Mouse (Mus musculus) lung, embryonic 15.5 days (tissue): Measurements from ENCODE around the gene H2-Ob. TPM values are rescaled to one million over a fixed set of nuclear protein-coding genes. Genes with fewer than 3 reads are reported as not detected.

Experiments used
- ATAC-seq: fragments of 200-750 bp; cut with Nextera tagmentation; 2 replicates; pipeline ENCODE4 v1.8.0; 2017; ENCODE audit warnings: moderate number of reproducible peaks, borderline replicate concordance; ENCODE audit not compliant: low FRiP score, low TSS enrichment; ENCODE audit errors: extremely low read depth
- H3K27ac ChIP-seq: fragments of 300-500 bp; sonication (generic); 2 replicates; pipeline ENCODE4 v1.5.1; 2015; ENCODE audit warnings: moderate library complexity, mild to moderate bottlenecking, inconsistent platforms
- H3K27me3 ChIP-seq: fragments of 300-500 bp; sonication (generic); 2 replicates; pipeline ENCODE4 v1.6.1; 2015; ENCODE audit warnings: inconsistent platforms
- H3K36me3 ChIP-seq: fragments of 300-500 bp; sonication (generic); 2 replicates; pipeline ENCODE4 v1.6.1; 2015; ENCODE audit warnings: inconsistent platforms
- H3K4me1 ChIP-seq: fragments of 300-500 bp; sonication (generic); 2 replicates; pipeline ENCODE4 v1.6.1; 2015; ENCODE audit warnings: inconsistent platforms
- H3K4me2 ChIP-seq: fragments of 300-500 bp; sonication (generic); 2 replicates; pipeline ENCODE4 v1.6.1; 2015; ENCODE audit warnings: inconsistent platforms, mild to moderate bottlenecking, moderate library complexity
- H3K4me3 ChIP-seq: fragments of 300-500 bp; sonication (generic); 2 replicates; pipeline ENCODE4 v1.5.1; 2015; ENCODE audit warnings: mild to moderate bottlenecking, inconsistent platforms
- H3K9ac ChIP-seq: fragments of 300-500 bp; sonication (generic); 2 replicates; pipeline ENCODE4 v1.6.1; 2015; ENCODE audit warnings: inconsistent platforms
- H3K9me3 ChIP-seq: fragments of 300-500 bp; sonication (generic); 2 replicates; pipeline ENCODE4 v1.6.1; 2016; ENCODE audit warnings: inconsistent platforms
- WGBS: fragments of 180-500 bp; shearing (Covaris S2); methylation state at CpG from one replicate; pipeline ENCODE4 v1.1.7; 2015; 5-methylcytosine and 5-hydroxymethylcytosine counted together
- polyA plus RNA-seq: library from polyadenylated mRNA; unstranded; fragments of >200 nt; fragmentation: Nextera tagmentation; extraction: Ambion mirVana; gene quantifications from 2 replicates; pipeline ENCODE4 v1.2.1, GENCODE M21; 2015

H2-Ob gene
- polyA plus RNA-seq, 1 experiment from 2014 or later = 0.09 TPM

DNA sequence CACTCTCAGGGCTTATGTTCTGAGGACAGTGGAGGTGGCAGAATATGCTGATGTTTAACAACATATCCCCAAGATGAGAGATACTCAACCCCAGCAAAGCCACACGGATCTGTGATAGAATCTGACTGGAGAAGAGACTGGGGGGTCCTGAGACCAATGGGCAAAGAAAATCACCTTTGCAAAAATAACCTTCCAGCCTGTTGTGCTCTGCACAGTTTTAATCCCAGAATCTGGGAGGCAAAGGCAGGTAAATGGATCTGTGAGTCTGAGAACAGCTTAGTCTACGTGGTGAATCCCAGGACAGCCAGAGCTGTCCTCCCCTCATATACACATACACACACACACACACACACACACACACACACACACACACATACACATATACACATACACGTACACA, 10.7 kb downstream of the H2-Ob start:
- H3K4me1 ChIP-seq = no peaks in the 10 kb centered on the region
- no peaks in the 10 kb centered on the region for H3K9me3 ChIP-seq
- H3K9ac ChIP-seq = no peak overlapping the region
- H3K4me2 ChIP-seq = no peak overlapping the region
- H3K4me3 ChIP-seq = no peak overlapping the region
- H3K27ac ChIP-seq = no peak overlapping the region
- H3K36me3 ChIP-seq = no peaks in the 10 kb centered on the region
- WGBS = 43% methylated on average over 3 of the region's 3 CpGs
- no peaks in the 10 kb centered on the region; the same call in 1 of the 2 replicates for H3K27me3 ChIP-seq
- ATAC-seq = no peak

- no peak overlapping the region for H3K27ac ChIP-seq
- H3K9ac ChIP-seq = no peak overlapping the region
- no peaks in the 10 kb centered on the region; the same call in 1 of the 2 replicates for H3K27me3 ChIP-seq
- ATAC-seq = no peak
- H3K36me3 ChIP-seq = no peaks in the 10 kb centered on the region
- WGBS = 15% methylated on average over 4 of the region's 4 CpGs
- no peak overlapping the region for H3K4me3 ChIP-seq
- no peaks in the 10 kb centered on the region for H3K4me1 ChIP-seq
- no peaks in the 10 kb centered on the region for H3K9me3 ChIP-seq
- no peak overlapping the region for H3K4me2 ChIP-seq
These were observed 11.2 kb downstream of the H2-Ob start for GRCm38 (mm10) chr17:34249878-34250277.

DNA sequence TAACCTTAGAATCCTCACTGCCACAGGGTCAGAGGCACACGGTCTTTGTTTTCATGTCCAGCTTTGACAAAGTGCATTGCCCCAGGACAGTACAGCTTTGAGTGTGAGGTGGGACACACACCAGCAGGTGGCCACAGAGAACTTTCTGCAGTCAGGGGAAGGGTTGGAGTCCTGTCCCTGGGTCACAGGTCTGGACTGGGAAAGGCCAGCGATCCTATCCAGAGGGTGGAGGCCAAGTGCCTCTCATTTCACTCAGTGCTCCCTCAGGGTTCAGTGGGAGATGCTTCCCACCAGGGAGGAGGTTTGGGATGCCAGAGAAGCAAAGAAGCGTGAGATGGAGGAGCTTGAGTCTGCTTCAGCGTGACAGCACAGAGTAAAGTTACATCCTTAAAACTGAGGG, 13.0 kb downstream of the H2-Ob start:
- Histone ChIP-seq H3K9ac (no peak overlapping the region), H3K27ac (no peak overlapping the region), H3K4me1 (no peaks in the 10 kb centered on the region), H3K4me2 (no peak overlapping the region), H3K9me3 (no peaks in the 10 kb centered on the region), H3K27me3 (no peaks in the 10 kb centered on the region; the same call in 1 of the 2 replicates), H3K4me3 (no peak overlapping the region), H3K36me3 (no peaks in the 10 kb centered on the region)
- no peak for ATAC-seq
- 35% methylated on average over 4 of the region's 4 CpGs for WGBS

GRCm38 (mm10) chr17:34256501-34256900, 17.8 kb downstream of the H2-Ob start:
- H3K9ac ChIP-seq = no peak overlapping the region
- H3K4me2 ChIP-seq = no peak overlapping the region
- H3K9me3 ChIP-seq = no peaks in the 10 kb centered on the region
- no peaks in the 10 kb centered on the region for H3K4me1 ChIP-seq
- no peak for ATAC-seq
- H3K4me3 ChIP-seq = no peak overlapping the region
- H3K27me3 ChIP-seq = peaks cover 15% of the 10 kb centered on the region
- H3K36me3 ChIP-seq = no peaks in the 10 kb centered on the region
- WGBS = 71% methylated on average over 5 of the region's 5 CpGs
- H3K27ac ChIP-seq = no peak overlapping the region

DNA sequence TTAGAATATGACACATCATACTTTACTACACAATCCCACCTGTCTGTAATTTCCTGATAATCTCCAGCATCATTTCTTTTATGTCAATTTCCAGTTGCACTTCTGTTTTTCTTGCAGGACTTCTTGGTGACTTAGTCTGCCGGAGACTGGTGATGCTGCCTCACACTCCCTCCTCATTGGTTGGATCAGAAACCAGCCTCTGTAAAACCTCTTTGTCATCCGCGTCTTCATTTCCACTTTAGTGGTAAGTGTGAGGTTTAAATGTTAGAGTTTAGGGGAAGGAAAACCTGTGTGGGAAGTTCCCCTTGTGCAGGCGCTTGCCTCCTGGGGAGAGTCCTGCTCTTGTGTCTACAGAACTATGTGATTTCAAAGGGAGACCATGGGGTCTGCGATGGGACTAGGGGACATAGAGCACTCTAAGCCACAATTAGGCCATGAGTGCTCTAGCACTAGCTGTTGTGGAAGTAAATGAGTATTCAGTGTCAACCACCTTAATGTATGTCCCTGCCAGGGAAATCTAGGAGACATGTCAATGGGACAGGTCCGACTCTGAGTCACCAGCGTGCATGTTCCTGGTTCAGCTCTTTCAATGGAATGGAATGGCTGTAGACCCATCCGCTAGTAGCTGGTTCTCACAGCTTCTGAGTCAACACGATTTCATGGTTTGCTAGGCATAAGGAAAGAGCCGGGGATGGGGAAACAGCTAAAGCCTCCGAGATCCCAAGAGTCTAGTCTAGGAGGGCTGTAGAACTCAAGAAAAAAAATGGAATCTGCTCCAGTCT, 19.1 kb downstream of the H2-Ob start, which contains the start of gene H2-Ab1:
H2-Ab1 (plus strand) TSS at position 96 of the 782 bp plus-strand sequence.
- WGBS = 66% methylated on average over 11 of the region's 11 CpGs
- no peak within 1 kb of the TSS for H3K4me2 ChIP-seq
- no peak within 1 kb of the TSS for H3K27ac ChIP-seq
- H3K4me1 ChIP-seq = no peaks in the 10 kb centered on the region
- peaks cover 27% of the 10 kb centered on the region for H3K27me3 ChIP-seq
- no peak within 1 kb of the TSS for H3K9ac ChIP-seq
- no peak for ATAC-seq
- no peaks in the 10 kb centered on the region for H3K36me3 ChIP-seq
- H3K9me3 ChIP-seq = no peaks in the 10 kb centered on the region
- H3K4me3 ChIP-seq = no peak within 1 kb of the TSS

- H3K9ac ChIP-seq = no peak overlapping the region
- no peaks in the 10 kb centered on the region for H3K36me3 ChIP-seq
- no peaks in the 10 kb centered on the region for H3K9me3 ChIP-seq
- no peak for ATAC-seq
- 38% methylated on average over 5 of the region's 5 CpGs for WGBS
- peaks cover 54% of the 10 kb centered on the region for H3K27me3 ChIP-seq
- no peak overlapping the region for H3K27ac ChIP-seq
- H3K4me1 ChIP-seq = peaks cover 21% of the 10 kb centered on the region
- H3K4me3 ChIP-seq = no peak overlapping the region
- no peak overlapping the region for H3K4me2 ChIP-seq
These were observed 21.8 kb downstream of the H2-Ob start for GRCm38 (mm10) chr17:34260551-34260950.

GRCm38 (mm10) chr17:34261502-34261901, 22.8 kb downstream of the H2-Ob start:
- 23% methylated on average over 4 of the region's 4 CpGs for WGBS
- no peak overlapping the region for H3K9ac ChIP-seq
- H3K27me3 ChIP-seq = peaks cover 55% of the 10 kb centered on the region
- peak; percentile 53; the same call in 1 of the 2 replicates for ATAC-seq
- H3K9me3 ChIP-seq = no peaks in the 10 kb centered on the region
- H3K4me2 ChIP-seq = no peak overlapping the region
- H3K27ac ChIP-seq = no peak overlapping the region
- H3K4me1 ChIP-seq = peaks cover 21% of the 10 kb centered on the region
- H3K4me3 ChIP-seq = no peak overlapping the region
- no peaks in the 10 kb centered on the region for H3K36me3 ChIP-seq

- Histone ChIP-seq H3K27me3 (peaks cover 52% of the 10 kb centered on the region), H3K4me1 (peaks cover 21% of the 10 kb centered on the region), H3K27ac (no peak overlapping the region), H3K9me3 (no peaks in the 10 kb centered on the region), H3K4me2 (peak overlapping the region; percentile 86), H3K4me3 (peak overlapping the region; percentile 43), H3K36me3 (no peaks in the 10 kb centered on the region), H3K9ac (no peak overlapping the region)
- ATAC-seq = peak; percentile 68; the same call in 1 of the 2 replicates
- WGBS = 0% methylated on average over 8 of the region's 8 CpGs
These were observed 24.4 kb downstream of the H2-Ob start for GRCm38 (mm10) chr17:34263068-34263467.

- H3K4me3 ChIP-seq = peak overlapping the region; percentile 43
- H3K9ac ChIP-seq = no peak overlapping the region
- ATAC-seq = no peak
- peaks cover 21% of the 10 kb centered on the region for H3K4me1 ChIP-seq
- no peaks in the 10 kb centered on the region for H3K36me3 ChIP-seq
- no peaks in the 10 kb centered on the region for H3K9me3 ChIP-seq
- 7% methylated on average over 14 of the region's 14 CpGs for WGBS
- H3K27ac ChIP-seq = no peak overlapping the region
- H3K27me3 ChIP-seq = peaks cover 49% of the 10 kb centered on the region
- H3K4me2 ChIP-seq = peak overlapping the region; percentile 86
These were observed 25.2 kb downstream of the H2-Ob start for GRCm38 (mm10) chr17:34263811-34264371.

DNA sequence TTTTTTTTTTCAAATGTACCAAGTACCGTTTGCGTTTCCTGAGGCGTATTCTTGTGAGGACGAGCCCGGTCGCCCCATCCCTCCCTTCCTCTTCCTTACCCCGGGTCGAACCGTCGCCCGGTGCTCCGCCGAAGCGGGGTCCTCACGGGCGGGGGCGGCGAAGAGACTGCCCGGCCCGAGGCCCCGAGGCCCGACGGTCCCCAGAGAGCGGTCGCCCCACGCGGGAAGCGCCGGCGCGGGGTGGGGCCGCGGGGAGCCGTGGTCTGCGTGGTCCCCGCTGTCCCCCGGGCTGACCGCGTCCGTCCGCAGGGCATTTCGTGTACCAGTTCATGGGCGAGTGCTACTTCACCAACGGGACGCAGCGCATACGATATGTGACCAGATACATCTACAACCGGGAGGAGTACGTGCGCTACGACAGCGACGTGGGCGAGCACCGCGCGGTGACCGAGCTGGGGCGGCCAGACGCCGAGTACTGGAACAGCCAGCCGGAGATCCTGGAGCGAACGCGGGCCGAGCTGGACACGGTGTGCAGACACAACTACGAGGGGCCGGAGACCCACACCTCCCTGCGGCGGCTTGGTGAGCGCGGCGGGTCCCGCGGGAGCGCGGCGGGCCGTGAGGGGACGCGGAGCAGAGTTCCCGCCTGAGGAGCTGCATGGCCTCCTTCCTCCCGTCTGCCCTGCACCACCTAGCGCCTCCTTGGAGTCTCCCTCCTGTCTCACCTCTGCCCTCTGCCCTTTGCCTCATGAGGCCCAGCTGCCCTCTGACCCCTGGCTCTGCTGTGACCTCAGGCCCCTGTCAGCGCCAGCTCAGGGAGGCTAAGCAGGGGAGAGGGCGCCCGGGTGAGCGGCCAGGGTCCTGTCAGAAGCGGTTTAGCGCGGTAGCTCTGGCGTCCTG, 26.0 kb downstream of the H2-Ob start:
- H3K4me3 ChIP-seq = peak overlapping the region; percentile 43
- H3K4me1 ChIP-seq = peaks cover 21% of the 10 kb centered on the region
- H3K36me3 ChIP-seq = no peaks in the 10 kb centered on the region
- H3K4me2 ChIP-seq = peak overlapping the region; percentile 86
- H3K27ac ChIP-seq = no peak overlapping the region
- H3K27me3 ChIP-seq = peaks cover 41% of the 10 kb centered on the region
- under 1% methylated on average over 63 of the region's 93 CpGs for WGBS
- H3K9me3 ChIP-seq = no peaks in the 10 kb centered on the region
- H3K9ac ChIP-seq = peak overlapping the region; percentile 31; the same call in 1 of the 2 replicates
- ATAC-seq = peak; percentile 40; the same call in 1 of the 2 replicates

DNA sequence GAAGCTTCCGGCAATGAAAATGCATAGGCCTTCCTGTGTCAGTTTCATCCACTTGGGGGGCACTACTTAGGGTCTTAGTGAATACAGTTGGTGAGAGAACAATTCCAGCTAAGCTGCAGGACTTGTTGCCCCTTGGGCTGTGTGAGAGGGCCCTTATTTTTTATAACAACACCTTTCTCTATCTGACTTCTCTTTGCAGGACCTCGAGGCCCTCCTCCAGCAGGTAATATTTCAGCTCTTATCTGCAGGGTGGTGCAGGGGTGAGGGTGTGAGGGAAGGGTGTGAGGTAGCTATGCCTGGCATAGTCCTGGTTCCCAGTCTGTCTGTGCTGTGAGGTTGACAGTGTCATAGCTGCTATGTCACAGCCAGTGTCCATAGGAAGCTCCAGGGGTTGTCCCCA, 29.6 kb downstream of the H2-Ob start:
- Histone ChIP-seq H3K27me3 (peaks cover 24% of the 10 kb centered on the region), H3K4me2 (no peak overlapping the region), H3K36me3 (no peaks in the 10 kb centered on the region), H3K4me3 (no peak overlapping the region), H3K4me1 (peaks cover 18% of the 10 kb centered on the region), H3K27ac (no peak overlapping the region), H3K9me3 (no peaks in the 10 kb centered on the region), H3K9ac (no peak overlapping the region)
- WGBS = 50% methylated on average over 2 of the region's 2 CpGs
- ATAC-seq = no peak
